Mouse (Mus musculus) limb, embryonic 10.5 days (tissue): ENCODE measurements at regions not wholly inside any gene's neighbourhood (a gene's known extent, or its start where the extent isn't known, plus 50 kb on each side); places are given as distances from the start of the nearest gene placed in this dataset.

Experiments
- DNase-seq: peaks from one replicate; pipeline ENCODE4 v3.0.0-alpha.2; 2017; ENCODE audit warnings: low spot score
- H3K27ac ChIP-seq: fragments of 300-500 bp; sonication (generic); 2 replicates; pipeline ENCODE4 v1.5.1; 2016; ENCODE audit warnings: mild to moderate bottlenecking
- H3K27me3 ChIP-seq: fragments of 300-500 bp; sonication (generic); 2 replicates; pipeline ENCODE4 v1.6.1; 2016; ENCODE audit warnings: low read depth, mild to moderate bottlenecking; ENCODE audit not compliant: poor library complexity, severe bottlenecking
- H3K36me3 ChIP-seq: fragments of 300-500 bp; sonication (generic); 2 replicates; pipeline ENCODE4 v1.6.1; 2016; ENCODE audit warnings: mild to moderate bottlenecking, moderate library complexity
- H3K4me1 ChIP-seq: fragments of 300-500 bp; sonication (generic); 2 replicates; pipeline ENCODE4 v1.6.1; 2016
- H3K4me3 ChIP-seq: fragments of 300-500 bp; sonication (generic); 2 replicates; pipeline ENCODE4 v1.5.1; 2016; ENCODE audit warnings: mild to moderate bottlenecking, moderate library complexity
- H3K9me3 ChIP-seq: fragments of 300-500 bp; sonication (generic); replicated peaks from 2 replicates; pipeline ENCODE4 v1.6.1; 2016; ENCODE audit warnings: mild to moderate bottlenecking
- WGBS: fragments of 180-500 bp; shearing (Covaris S2); methylation state at CpG from one replicate; pipeline ENCODE4 v1.1.7; 2016; 5-methylcytosine and 5-hydroxymethylcytosine counted together

- Histone ChIP-seq H3K9me3 (no peaks in the 10 kb centered on the region), H3K4me3 (no peak overlapping the region), H3K27ac (no peak overlapping the region), H3K27me3 (no peaks in the 10 kb centered on the region), H3K36me3 (no peaks in the 10 kb centered on the region), H3K4me1 (peaks cover 5% of the 10 kb centered on the region)
- WGBS: 72% methylated on average over 4 of the region's 4 CpGs
- DNase-seq: no peak
Observed at GRCm38 (mm10) chr1:52553871-52554270, 53.4 kb upstream of the Nab1 start.

GRCm38 (mm10) chr1:52565812-52566211 lies 64.7 kb upstream of the Nemp2 start:
- DNase-seq: no peak
- Histone ChIP-seq H3K4me1 (no peaks in the 10 kb centered on the region), H3K4me3 (no peak overlapping the region), H3K27me3 (no peaks in the 10 kb centered on the region), H3K27ac (no peak overlapping the region), H3K36me3 (no peaks in the 10 kb centered on the region), H3K9me3 (no peaks in the 10 kb centered on the region)
- WGBS: 33% methylated on average over 6 of the region's 6 CpGs

GRCm38 (mm10) chr1:52571674-52572073 lies 58.8 kb upstream of the Nemp2 start:
- Histone ChIP-seq H3K9me3 (no peaks in the 10 kb centered on the region), H3K27me3 (no peaks in the 10 kb centered on the region), H3K27ac (no peak overlapping the region), H3K36me3 (no peaks in the 10 kb centered on the region), H3K4me3 (no peak overlapping the region), H3K4me1 (no peaks in the 10 kb centered on the region)
- DNase-seq: no peak
- 85% methylated on average over 5 of the region's 5 CpGs for WGBS

GRCm38 (mm10) chr1:52578298-52579056 lies 52.0 kb upstream of the Nemp2 start:
- Histone ChIP-seq H3K4me1 (peaks cover 27% of the 10 kb centered on the region), H3K27me3 (no peaks in the 10 kb centered on the region), H3K4me3 (no peak overlapping the region), H3K9me3 (no peaks in the 10 kb centered on the region), H3K36me3 (no peaks in the 10 kb centered on the region), H3K27ac (peak overlapping the region; percentile 83)
- DNase-seq: peak; percentile 67
- 45% methylated on average over 5 of the region's 5 CpGs for WGBS

GRCm38 (mm10) chr1:52580132-52580896 lies 50.2 kb upstream of the Nemp2 start:
- Histone ChIP-seq H3K9me3 (no peaks in the 10 kb centered on the region), H3K27ac (no peak overlapping the region), H3K27me3 (no peaks in the 10 kb centered on the region), H3K36me3 (no peaks in the 10 kb centered on the region), H3K4me3 (no peak overlapping the region), H3K4me1 (peaks cover 27% of the 10 kb centered on the region)
- WGBS: 91% methylated on average over 4 of the region's 4 CpGs
- DNase-seq: no peak
